Mouse (Mus musculus): ENCODE measurements around the gene Spns3.

Gene Spns3

DNA sequence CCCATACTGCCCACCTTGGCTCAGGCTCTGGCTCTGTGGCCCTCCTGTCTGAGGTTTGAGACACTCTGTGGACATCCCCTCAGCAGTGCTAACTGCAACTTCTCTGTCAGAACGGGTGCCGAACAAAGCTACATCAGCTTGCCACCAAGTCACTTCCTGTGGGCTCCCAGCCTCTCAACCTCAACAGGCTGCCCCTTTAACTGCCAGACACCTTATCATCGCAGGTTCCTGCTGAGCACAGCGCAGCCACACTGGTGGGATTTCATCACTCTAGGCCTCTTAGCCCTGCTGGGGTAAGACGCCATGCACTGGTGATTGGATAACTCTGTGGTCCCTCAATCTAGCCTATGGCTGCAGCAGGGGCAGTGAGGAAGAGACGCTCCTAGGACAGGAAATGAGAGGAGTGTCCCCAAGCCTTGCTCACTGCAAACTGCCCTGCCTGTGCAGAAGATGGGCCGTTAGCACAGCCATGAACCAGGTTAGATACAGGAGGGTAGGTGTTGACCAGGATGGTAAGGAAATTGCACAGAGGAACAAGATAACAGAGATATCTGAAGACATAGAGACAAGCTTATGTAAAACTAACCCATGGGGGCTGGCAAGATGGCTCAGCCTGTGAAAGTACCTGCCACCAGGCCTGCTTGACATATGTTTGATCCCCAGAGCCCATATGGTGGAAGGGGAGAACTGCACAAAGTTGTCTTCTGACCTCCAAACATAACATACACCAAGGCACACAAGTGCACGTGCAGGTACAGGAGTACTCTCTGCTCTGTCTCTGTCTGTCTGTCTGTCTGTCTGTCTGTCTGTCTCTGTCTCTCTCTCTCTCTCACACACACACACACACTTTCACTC is at the start of gene Spns3:
Spns3 (minus strand) TSS at position 373 of the 855 bp plus-strand sequence.
- no peak for DNase-seq

DNA sequence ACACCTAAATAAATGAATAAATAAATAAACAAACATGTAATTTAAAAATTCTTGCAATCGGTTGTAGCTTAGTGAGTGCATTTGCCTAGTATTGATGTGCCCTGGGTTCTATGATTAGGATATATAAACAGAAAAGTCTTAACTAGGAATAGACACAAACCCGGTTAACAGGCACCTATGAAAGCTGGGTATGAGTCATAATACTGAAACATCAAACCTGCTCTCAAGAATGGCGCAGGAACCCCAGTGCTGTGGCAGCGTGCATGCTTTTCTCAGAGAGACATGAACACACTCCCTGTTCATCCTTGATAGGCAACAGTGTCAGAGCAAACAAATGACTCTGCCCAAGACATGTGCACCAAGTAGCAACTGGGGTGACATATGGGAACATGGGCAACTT is 47.5 kb upstream of the Spns3 start:
- DNase-seq, result no peak

DNA sequence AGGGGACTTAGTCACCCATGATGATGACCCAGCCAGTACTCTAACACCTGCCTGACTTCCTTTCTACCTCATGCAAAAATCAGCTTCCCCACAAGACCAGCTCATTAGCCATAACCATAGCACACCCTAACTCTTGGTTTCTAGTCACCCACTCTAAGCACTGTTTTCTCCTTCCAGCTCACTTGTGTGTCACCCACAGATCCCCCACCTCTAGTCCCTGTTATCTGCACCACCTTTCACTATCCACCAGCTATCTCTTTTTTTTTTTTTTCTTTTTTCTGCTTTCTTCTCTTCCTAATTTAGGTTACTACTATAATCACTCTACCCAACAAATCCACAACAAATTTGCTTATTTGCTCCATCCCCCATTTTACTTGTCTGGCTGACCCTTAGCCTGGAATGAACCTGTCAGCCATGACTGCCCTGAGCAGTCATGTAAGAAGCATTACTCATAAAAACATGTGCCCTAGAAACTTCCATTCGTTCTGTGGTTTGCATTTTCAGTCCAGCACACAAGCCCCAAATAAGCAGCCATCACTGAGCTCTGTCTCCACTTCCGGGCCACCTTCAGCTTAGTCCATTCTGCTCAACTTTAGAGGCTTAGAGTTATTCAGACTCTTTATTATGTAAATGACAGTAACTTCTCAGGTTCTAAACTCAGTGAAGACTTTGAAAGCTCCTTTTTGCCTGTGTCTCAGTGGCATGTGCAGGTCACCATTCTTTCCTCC is 44.9 kb upstream of the Spns3 start:
- no peak for DNase-seq

DNA sequence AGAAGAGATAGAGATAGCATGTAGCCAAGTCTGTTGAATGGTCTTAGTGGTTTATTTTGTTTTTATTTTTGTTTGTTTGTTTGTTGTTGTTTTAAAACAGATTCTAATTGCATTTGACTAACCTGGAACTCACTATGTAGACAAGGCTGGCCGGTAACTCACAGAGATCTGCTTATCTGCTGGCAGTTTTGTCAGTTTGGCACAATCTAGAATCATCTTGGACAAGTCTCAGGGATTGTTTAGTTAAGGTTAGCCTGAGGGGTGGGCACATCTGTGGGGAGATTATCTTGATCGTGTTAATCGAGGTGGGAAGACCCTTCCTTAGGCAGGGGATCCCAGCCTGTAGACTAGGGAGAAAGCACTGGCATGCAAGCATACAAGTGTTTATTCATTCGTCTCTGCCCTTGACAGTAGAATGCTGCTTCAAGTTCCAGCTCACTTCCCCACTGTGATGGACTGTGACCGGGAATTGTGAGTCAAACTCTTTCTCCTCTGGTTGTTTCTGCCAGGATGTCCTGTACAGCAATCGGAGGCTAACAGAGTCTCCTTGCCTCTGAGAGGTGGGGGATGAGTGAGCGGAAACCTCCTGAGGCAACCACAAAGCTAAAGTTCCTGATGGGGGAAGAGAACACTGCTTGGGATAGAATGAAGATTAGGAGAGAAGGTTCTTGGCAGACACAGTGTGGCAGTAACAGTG is 37.4 kb upstream of the Spns3 start:
- no peak for DNase-seq

DNA sequence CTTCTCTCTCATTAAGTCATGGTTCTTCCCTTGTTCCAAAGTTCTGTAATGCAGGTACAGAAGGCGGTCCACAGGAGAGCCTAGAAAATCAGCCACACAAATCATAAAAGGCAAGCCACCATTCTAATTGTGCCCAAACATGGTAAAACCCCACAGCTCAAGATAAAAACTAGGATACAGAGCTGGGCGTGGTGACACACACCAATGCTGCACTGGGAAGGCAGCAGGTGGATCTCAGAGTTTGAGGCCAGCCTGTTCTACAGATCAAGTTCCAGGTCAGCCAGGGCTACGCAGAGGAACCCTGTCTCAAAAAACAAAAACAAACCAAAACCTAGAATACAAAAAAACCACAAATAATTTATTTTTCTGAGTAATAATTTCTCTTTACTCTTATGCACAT is 36.3 kb upstream of the Spns3 start:
- DNase-seq, result no peak

DNA sequence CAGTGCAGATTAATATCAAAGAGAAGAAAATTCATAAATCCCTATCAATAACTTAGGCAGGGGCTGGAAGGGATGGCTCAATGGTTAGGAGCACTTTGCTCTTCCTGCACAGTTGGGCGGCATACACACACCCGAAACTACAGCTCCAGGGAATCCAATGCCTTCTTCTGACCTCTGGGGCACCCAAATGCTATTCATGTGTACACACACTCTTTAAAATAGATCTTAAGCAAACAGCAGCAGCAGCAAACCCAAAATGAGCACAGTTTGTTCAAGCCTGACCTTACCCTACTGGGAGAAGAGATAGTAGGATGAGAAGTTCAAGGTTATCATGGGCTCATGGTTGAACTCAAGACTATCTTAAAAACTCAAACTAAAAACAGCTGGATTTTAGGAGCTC is 32.8 kb upstream of the Spns3 start:
- DNase-seq, result no peak

DNA sequence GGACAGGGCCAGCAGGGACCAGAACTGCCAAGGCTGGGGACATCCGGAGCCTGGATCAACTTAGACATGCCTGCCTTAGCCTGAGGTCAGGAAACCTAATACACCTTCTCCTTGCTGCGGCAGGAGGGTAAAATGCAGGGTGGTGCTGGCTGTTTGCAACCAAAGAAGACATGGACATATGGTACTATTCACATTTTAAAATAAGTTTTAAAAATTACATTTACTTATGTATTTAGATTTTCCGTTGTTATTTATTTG is 32.1 kb upstream of the Spns3 start:
- DNase-seq, result no peak

DNA sequence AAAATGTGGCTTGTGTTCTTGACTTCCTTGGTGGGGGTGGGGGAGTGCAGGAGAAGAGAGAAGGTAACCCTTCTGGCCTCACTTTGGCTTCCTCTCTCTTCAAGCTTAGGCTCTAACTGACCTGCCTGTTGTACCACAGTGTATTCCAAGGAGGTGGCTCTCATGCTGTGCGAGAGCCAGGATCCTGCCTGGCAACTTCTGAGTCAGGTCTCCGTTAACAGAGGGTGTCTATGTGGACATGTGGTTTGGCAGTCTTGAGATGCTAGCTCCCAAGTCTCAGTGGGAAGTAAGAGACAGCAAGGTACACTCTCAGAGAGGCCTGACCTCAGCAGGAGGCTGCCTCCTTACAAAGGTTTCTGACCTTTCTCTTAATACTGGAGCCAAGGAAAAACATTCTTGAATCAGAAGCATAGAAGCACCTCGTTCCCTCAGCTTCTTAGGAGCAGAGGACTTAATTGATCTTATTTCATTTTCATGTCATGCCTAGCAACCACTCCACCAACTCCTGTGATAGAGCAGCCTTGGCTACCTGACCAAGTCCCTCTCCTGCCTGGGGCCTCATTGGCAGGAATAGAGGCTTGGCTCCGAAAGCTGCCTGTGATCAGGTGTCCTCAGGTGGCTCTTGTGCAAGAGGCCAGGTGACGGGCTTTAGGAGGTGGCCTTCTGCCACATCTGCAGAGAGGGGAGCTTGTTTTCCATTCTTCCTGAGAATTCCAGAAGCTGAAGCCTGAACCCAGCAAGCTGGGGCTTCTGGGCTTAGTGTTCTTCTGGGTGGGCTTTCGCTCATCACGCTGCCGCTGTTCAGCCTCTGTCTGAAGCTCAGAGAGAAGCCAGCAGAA is 31.5 kb upstream of the Spns3 start:
- no peak for DNase-seq

DNA sequence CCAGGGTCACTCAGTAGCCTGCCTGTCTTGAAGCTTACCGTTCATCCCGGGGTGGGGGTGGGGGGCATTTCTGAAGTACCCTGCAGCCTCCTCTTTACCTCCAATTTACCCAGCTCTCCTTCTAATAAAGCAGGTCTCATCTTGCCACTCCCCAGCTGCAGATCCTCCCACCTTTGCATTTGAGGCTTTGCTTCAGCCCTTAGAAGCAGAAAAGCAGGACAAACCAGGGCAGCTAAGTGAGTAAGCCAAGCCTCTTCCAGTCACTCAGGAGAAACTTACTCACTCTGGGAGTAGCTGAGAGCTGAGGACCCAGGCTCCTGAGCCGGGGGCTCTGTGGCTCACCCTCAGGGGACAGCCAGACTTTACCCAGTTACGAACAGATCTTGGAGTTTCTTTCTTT is 28.2 kb upstream of the Spns3 start:
- DNase-seq, result no peak

DNA sequence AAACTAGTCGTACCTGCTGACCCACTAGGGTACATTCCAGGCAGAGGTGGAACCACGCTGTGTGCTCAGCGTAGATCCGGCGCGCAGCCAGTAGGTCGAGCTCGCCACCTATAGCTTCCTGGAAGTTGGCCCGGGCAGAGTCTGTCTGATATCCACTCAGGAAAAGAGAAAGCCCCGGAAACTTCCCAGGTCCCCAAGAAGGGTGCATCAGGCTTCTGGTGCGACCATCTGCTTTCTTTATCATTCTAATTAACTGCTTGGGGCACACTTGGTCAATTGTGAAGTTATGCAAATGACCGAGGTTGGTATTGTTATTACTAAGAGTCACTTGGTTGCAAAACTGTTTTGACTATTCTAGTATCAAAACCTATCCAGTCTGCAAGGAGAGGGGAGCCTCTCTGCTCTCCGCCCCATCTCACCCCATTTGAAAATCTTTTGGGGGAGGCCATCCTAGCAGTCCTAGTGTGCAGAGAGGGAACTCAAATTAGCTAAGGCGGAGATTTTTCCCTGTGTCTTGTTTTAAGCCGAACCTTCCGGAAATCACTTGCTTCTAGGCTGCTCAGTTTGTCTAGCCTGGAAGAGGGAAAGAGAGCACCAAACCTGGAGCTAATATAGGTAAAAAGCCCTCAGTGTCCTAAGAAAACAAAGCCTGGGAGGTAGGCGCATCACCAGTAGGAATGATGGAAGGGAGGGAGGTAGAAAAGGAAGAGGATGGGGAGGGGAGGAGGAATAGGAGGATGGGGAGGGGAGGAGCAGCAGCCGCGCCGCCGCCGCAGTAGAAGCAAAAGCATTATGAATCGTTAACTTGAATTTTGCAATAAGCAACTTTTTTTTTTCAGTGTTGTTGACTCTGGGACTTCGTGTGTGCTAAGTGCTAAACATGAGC is 26.4 kb upstream of the Spns3 start:
- no peak for DNase-seq

DNA sequence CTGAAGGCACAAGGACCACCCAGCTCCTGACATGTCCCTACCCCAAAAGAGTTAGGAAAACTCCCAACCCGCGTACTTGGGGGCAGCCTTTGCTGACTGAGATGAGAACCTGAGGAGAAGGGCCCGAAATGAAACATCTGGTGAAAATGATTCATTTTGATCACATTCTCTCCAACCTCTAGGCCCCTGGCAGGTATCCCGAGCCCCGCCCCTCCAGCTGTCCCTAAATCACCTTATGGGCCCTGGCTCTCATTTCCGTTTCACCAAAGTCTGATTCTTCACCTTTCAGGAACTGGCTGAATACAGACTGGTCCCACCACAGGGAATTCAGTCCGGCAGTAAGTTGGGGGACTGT is 25.8 kb upstream of the Spns3 start:
- DNase-seq, result no peak

DNA sequence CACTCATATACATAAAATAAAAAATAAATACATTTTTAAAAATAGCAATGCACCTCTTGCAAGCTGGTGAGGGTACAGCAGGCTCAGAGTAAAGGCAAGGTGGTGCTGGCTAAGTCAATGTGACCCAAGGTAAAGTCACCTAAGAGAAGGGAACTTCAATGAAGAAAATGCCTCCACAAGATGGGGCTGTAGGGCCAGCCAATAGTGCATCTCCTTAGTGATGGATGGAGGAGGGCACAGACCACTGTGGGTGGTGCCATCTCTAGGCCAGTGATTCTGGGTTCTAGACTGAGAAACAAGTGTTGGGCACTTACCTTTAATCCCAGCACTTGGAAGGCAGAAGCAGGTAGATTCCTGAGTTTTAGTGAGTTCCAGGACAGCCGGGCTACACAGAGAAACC is 23.5 kb upstream of the Spns3 start:
- peak; percentile 26 for DNase-seq

DNA sequence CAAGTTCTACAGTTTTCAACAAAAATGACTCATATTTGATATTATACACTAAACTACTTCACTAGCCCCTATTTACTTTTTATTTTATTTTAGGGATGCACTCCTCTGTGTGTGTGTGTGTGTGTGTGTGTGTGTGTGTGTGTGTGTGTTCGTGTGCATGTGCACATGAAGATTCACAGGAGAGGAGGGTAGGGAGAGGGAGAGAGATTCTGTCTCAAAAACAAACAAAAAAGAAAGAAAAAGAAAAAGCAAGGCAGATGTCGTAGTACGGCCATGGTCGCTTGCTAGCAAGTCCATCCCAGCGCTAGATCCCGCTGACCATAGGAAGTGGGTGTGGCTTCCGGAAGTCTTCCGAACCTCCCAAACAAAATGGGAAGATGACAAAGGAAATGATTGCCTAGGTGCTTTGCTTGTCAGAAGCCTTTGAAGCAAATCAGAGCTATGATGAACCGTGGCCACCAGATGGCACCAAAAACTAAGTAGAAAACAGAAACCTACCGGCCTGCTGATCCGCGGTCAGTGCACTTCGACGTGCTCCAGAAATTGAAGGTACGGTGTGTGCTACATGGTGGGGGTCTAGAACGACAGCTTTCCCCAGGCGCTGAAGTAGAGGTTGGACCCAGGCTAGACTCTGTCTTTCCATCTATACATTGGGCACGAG is 20.1 kb upstream of the Spns3 start:
- DNase-seq, result peak; percentile 77

DNA sequence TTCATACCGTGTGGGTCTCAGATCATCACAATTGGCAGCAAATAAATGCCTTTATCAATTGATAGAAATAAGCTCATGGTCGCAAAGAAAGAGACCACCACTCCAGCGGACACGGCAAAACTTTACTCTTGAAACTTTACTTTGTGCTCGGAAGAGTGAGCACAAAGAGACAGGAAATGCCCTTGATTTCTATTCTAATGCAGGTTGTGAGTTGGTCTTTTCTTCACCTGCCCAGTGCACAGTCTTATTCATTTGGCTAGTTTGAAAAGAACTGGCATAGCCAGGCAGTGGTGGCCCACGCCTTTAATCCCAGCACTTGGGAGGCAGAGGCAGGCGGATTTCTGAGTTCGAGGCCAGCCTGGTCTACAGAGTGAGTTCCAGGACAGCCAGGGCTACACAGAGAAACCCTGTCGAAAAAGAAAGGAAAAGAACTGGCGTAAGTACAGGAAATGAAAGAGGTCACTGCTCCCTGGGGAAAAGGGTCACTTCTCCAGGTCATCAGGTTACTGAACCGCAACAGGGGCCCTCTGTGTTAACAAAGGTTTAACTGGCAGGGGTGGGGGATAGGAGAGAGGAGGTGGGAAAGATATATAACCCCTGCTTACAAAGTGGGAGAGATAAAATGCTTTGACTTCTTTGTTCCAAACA is 19.5 kb upstream of the Spns3 start:
- no peak for DNase-seq

DNA sequence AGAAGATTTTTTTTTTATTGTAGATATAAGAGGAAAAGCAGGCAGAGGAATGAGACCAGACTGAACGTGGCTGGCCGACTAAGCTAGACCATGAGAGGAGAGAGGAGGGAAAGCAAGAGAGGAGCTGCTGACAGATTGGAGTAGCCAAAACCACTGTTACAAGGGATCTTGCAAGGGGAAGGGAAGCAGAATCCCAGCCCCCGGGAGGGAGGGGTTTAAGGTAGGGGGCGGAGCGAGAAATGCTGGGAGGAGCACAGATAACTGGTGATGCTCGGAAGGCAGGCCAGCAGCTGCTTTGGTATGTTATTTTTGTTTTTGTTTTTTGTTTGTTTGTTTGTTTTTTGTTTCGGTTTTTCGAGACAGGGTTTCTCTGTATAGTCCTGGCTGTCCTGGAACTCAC is 18.7 kb upstream of the Spns3 start:
- DNase-seq, result peak; percentile 24

DNA sequence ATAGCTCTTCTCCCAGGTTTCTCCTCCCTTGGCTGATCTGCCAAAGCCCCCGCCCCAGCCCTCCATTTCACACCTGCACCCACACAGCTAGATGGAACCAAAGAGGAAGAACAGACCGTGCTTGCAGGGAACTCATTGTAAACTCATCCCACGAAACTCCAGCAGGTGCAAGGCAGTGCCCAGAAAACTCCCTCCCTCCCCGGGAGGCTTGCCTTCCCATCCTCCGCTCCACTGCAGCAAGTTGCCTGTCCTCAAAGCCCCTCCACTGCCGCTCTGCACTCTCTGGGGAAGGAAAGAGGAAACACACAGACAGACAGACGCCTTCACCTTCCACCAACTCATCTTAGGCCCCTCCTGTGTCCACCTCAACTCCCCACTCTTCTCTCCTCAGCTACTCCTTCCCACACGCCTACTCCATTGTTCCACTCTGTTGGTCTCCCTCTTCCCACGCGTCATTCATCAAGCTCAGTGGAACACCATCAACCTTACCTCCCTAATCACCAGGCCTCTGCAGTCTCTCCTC is 16.6 kb upstream of the Spns3 start:
- DNase-seq, result no peak

DNA sequence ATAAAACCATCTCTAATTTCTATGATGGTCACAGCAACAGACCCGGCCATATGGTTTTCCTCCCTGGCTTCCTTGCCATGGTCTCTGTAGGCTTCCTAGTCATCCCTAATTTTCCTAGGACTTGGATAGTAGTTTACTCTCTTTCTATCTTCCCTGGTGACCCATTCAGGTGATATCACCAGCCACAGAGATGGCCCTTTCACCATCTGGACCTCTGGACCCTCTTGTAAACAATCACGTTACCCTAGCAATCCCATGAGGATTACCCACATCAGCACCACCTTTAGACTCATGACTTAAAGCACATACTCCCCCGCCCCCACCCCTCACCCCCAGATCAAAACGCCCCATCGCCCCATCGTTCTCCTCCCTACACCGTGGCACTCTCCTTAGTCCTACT is 16.0 kb upstream of the Spns3 start:
- DNase-seq, result no peak

DNA sequence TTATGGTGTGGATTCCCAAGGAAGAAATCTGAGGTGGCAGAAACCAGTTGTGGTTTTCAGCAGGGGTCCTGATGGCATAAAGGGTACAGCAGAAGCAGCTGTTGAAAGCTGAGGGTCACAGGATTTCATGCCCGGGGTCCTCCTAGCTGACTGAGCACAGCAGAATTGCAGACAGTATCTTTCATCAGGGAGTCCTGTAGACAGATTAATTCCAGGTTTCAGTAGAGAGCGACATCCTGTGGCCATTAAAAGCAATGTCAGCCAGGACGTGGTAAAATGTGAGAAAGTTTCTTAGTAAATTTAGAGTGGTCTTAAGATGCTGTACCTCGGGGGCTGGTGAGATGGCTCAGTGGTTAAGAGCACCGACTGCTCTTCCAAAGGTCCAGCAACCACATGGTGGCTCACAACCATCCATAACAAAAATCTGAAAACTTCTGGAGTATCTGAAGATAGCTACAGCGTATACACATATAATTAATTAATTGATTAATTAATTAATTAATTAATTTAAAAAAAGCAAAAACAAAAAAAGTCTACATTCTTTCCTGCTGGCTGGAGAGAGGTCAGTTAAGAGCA is 14.0 kb upstream of the Spns3 start:
- DNase-seq, result peak; percentile 13

DNA sequence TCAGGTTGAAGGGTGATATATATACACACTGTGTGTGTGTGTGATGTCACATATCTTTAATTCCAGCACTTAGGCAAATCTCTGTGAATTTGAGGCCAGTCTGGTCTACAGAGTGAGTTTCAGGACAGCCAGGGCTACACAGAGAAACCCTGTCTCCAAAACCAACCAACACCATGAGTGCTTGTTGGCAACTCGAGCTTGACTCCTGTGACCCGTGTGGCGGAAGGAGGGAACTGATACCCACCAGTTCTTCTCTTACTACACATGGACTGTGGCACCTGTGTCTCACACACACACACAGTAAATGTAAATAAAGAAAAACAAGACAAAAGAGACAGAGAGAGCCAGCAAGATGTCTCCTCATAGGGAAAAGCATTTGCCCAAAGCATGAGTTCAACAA is 10.4 kb upstream of the Spns3 start:
- no peak for DNase-seq

DNA sequence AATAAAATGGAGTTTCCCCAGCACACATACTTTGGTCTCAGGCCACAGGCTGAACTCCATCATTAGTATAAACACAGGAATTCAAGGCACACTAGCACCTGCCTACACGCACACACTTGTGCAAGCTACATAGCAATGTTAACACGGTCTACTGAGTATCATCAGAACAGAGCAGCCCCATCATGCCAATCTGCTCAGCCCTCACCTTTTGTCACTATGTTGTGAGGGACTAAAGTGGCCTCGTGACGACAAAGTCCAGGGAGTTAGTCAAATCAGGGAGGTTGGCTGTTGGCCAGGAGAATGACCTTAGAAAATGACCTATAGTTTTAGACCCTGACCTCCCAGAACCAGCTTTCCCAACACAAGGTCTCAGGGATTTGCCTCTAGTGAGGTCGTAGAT is 7.8 kb upstream of the Spns3 start:
- DNase-seq, result no peak

DNA sequence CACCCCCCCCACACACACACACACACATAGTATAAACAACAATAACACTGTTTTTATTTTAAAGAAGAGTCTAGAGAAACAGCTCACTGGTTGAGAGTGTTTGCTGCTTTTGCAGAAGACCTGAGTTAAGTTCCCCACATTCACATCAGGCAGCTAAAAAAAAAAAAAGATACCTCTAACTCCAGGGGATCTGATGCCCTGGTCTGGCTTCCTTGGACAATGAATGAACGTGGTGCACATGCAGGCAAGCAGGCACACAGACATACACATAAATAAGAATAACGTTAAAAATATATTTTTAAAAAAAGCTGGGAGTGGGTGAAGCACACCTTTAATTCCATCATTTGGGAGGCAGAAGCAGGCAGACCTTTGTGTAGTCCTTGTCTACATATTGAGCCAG is 6.6 kb upstream of the Spns3 start:
- DNase-seq, result no peak

Measured in kidney, adult 11 months (tissue).